Mouse (Mus musculus) forebrain, postnatal 0 days (tissue): ENCODE measurements at regions not wholly inside any gene's neighbourhood (a gene's known extent, or its start where the extent isn't known, plus 50 kb on each side); places are given as distances from the start of the nearest gene placed in this dataset.

ENCODE experiments used
- ATAC-seq: fragments of 200-750 bp; cut with Nextera tagmentation; 2 replicates; pipeline ENCODE4 v1.8.0; 2017; ENCODE audit warnings: mild to moderate bottlenecking, moderate library complexity
- DNase-seq: peaks from one replicate; pipeline ENCODE4 v3.0.0-alpha.2; 2015
- H3K27ac ChIP-seq: fragments of 300-500 bp; sonication (generic); 2 replicates; pipeline ENCODE4 v1.5.1; 2014; ENCODE audit warnings: low read depth, mild to moderate bottlenecking, antibody characterized with exemption, low read length, moderate library complexity, mixed read lengths
- H3K27me3 ChIP-seq: fragments of 300-500 bp; sonication (generic); 2 replicates; pipeline ENCODE4 v1.6.1; 2014; ENCODE audit warnings: mild to moderate bottlenecking, low read length, mixed read lengths; ENCODE audit not compliant: insufficient read depth
- H3K36me3 ChIP-seq: fragments of 300-500 bp; sonication (generic); 2 replicates; pipeline ENCODE4 v1.6.1; 2014; ENCODE audit warnings: mild to moderate bottlenecking, moderate library complexity; ENCODE audit not compliant: insufficient read depth
- H3K4me1 ChIP-seq: fragments of 300-500 bp; sonication (generic); 2 replicates; pipeline ENCODE4 v1.6.1; 2014; ENCODE audit warnings: antibody characterized with exemption; ENCODE audit not compliant: insufficient read depth
- H3K4me2 ChIP-seq: fragments of 300-500 bp; sonication (generic); 2 replicates; pipeline ENCODE4 v1.6.1; 2014; ENCODE audit warnings: low read depth, mild to moderate bottlenecking, moderate library complexity
- H3K4me3 ChIP-seq: fragments of 300-500 bp; sonication (generic); 2 replicates; pipeline ENCODE4 v1.5.1; 2014; ENCODE audit warnings: low read depth, low read length, mixed read lengths
- H3K9ac ChIP-seq: fragments of 300-500 bp; sonication (generic); 2 replicates; pipeline ENCODE4 v1.6.1; 2014; ENCODE audit warnings: mild to moderate bottlenecking
- H3K9me3 ChIP-seq: fragments of 300-500 bp; sonication (generic); 2 replicates; pipeline ENCODE4 v1.6.1; 2016; ENCODE audit warnings: low read length
- CTCF ChIP-seq: sonication (generic); IDR thresholded peaks from 2 replicates; pipeline ENCODE4 v1.5.1; 2016; ENCODE audit warnings: antibody characterized with exemption, control low read depth, low read depth
- WGBS: fragments of 180-500 bp; shearing (Covaris S2); extraction: QIAGEN DNeasy Blood & Tissue Kit; methylation state at CpG from one replicate; pipeline ENCODE4 v1.1.7; 2014; 5-methylcytosine and 5-hydroxymethylcytosine counted together

DNA sequence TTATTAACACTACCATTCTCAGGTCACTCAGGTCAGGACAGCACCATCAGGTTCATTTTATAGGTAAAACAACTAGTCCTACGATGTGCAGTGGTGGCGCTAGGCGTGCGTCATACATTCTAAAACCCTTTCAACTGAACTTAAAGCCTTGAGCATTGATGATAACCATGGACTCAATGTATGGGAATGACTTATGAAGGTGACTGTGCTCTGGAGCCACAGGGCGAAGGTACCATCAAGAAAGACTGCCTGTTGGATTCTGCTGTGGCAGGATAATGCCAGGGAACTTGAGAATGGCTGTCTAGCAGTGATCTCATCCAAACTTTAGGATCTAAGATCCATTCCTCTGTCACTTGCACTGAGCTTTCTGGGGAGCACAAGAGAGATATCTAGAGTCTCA, 184.7 kb downstream of the Fam43a start:
- ATAC-seq (no peak), DNase-seq (no peak)
- Histone ChIP-seq H3K9ac (no peak overlapping the region), H3K4me3 (no peak overlapping the region), H3K27ac (no peak overlapping the region), H3K4me2 (no peak overlapping the region), H3K27me3 (no peaks in the 10 kb centered on the region), H3K9me3 (no peaks in the 10 kb centered on the region), H3K4me1 (no peaks in the 10 kb centered on the region), H3K36me3 (no peaks in the 10 kb centered on the region)
- WGBS = 93% methylated on average over 5 of the region's 5 CpGs
- TF ChIP-seq CTCF = no peak

DNA sequence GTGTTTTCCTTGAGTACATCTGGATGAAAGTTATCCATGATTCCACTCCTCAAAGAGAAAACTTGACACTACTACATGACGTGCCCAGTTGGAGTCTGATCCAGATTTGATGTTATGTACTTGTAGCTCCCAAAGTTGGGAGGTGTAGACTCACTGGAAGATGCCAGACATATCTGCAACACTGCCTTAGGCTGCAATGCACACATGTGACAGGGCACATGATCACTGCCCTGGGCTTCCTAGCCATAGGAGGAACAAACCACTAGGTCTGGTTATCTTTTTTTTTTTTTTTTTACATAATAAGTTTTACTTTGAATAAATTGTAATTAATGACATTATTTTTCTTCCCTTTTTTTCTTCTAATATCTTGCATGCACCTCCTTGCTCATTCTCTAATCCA, 185.4 kb downstream of the Fam43a start:
- Histone ChIP-seq H3K9ac (no peak overlapping the region), H3K9me3 (no peaks in the 10 kb centered on the region), H3K4me1 (no peaks in the 10 kb centered on the region), H3K4me2 (no peak overlapping the region), H3K4me3 (no peak overlapping the region), H3K27ac (no peak overlapping the region), H3K36me3 (no peaks in the 10 kb centered on the region), H3K27me3 (no peaks in the 10 kb centered on the region)
- 88% methylated on average over 1 of the region's 1 CpGs for WGBS
- DNase-seq = no peak
- TF ChIP-seq CTCF = no peak
- ATAC-seq = no peak

DNA sequence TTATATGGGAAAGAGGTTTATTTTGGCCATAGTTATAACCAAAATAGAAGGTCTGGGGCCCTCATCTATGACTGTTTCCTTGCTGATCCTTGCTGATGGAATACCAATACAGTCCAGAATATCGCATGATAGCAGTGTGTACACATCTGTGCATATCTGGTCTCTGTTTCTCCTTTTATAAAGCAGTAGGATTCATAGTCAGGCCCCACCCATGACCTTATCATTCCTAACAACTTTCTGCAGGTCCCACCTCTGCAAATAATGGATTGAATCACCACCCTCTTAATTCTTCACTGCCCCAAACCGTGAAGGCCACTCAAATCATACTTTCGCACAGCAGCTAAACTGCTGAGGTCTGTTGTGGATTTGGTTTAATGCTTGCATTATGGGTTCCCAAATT, 186.5 kb downstream of the Fam43a start:
- no peak for ATAC-seq
- WGBS = 95% methylated on average over 3 of the region's 3 CpGs
- TF ChIP-seq CTCF = no peak

DNA sequence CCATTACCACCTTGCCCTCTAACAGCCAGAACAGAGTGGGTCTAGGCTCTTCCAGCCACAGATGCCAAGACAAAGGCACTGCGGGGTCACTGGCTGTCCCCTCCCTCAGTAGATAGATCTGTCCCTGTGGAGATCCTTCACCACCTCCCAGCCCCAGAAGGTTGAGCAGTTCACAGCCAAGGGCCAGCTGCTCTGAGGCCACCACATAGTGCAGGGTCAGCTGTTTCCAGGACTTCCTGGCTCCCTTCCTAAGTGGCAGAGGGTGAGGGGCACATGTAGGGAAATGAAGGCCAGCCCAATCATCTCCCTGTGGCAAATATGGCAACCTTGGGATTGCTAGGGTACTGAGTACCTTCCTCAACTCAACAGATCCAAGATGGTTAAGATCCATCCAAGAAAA, 187.8 kb downstream of the Fam43a start:
- H3K9ac ChIP-seq = no peak overlapping the region
- no peaks in the 10 kb centered on the region for H3K36me3 ChIP-seq
- WGBS = 81% methylated on average over 1 of the region's 1 CpGs
- 0 out of 2 replicates have a peak, but pooled peaks cover 3% of the 10 kb centered on the region for H3K4me1 ChIP-seq
- H3K4me3 ChIP-seq = no peak overlapping the region
- no peak overlapping the region for H3K27ac ChIP-seq
- no peak overlapping the region for H3K4me2 ChIP-seq
- ATAC-seq (no peak), DNase-seq (no peak)
- no peaks in the 10 kb centered on the region for H3K9me3 ChIP-seq
- TF ChIP-seq CTCF = no peak
- no peaks in the 10 kb centered on the region for H3K27me3 ChIP-seq

More for the DNA sequence above, 186.5 kb downstream of the Fam43a start:
- DNase-seq = no peak
- Histone ChIP-seq H3K4me2 (no peak overlapping the region), H3K9ac (no peak overlapping the region), H3K27me3 (no peaks in the 10 kb centered on the region), H3K4me1 (0 out of 2 replicates have a peak, but pooled peaks cover 3% of the 10 kb centered on the region), H3K9me3 (no peaks in the 10 kb centered on the region), H3K36me3 (no peaks in the 10 kb centered on the region), H3K27ac (no peak overlapping the region), H3K4me3 (no peak overlapping the region)

DNA sequence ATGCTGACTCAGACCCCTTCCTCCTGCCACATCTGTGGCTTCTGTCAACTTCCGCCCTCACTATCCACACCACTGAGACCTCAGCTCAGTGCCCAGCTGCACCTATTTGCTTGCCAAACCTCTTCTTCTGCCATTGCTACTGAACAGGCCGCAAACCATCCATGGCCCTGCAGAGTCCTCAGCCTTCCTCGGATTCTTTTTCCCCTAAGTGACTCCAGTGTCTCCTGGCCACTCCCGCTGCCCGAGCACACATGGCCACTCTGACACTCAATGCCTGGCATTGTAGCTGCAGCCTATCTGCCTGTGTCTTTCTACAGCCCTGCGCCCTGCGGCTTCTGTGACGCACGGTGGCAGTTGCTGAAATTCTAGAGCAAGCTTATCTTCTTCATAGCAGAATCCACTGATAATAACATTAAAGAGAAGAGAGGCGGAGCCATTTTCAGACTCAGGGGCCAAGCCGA, 188.8 kb downstream of the Fam43a start:
- no peak overlapping the region for H3K27ac ChIP-seq
- H3K9ac ChIP-seq = no peak overlapping the region
- H3K27me3 ChIP-seq = no peaks in the 10 kb centered on the region
- no peaks in the 10 kb centered on the region for H3K36me3 ChIP-seq
- no peak overlapping the region for H3K4me3 ChIP-seq
- TF ChIP-seq CTCF = no peak
- ATAC-seq = no peak
- H3K9me3 ChIP-seq = no peaks in the 10 kb centered on the region
- 84% methylated on average over 11 of the region's 11 CpGs for WGBS
- H3K4me1 ChIP-seq = peaks cover 7% of the 10 kb centered on the region; the same call in 1 of the 2 replicates
- H3K4me2 ChIP-seq = no peak overlapping the region
- DNase-seq = no peak

DNA sequence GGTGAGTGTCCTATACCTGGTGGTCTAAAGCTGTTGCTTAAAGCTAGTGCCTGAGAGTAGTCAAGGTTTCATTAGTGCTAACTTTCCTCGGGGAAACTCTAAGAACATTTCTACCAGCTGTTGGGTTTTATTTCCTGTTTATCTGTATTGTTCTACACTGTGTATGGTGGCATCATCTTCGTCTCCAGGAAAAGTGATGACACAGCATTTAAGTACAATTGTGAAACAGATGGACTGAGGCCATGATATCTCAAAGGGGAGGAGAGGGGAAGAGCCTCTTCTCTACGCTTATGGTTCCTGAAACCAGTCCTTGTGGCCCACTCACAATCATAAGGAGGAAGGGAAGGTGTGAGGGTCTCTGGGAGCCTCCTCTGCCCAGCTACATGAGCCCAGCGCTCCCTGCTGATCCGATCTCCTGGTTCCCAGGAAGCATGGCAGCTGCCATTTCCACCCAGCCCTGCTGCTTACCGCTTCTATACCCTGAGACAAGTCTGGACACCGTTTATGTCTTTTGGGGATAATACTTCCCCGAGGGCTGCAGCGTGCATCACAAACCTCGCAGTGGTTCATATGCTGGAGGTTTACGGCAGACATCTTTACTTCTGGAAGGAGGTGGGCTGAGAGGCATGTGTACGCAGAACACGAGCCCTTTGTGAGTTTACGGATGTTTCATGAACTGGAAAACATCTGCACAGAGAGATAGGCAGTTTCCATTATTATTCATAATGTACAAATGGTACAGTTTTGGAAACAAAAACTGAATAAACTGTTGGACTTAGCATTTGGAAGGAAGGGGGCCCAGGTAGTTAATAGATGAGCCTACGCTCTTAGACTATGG, 189.6 kb downstream of the Fam43a start:
- no peak for DNase-seq
- WGBS = 88% methylated on average over 15 of the region's 15 CpGs
- peaks cover 12% of the 10 kb centered on the region; the same call in 1 of the 2 replicates for H3K4me1 ChIP-seq
- H3K27me3 ChIP-seq = no peaks in the 10 kb centered on the region
- H3K9ac ChIP-seq = no peak overlapping the region
- no peak overlapping the region for H3K4me3 ChIP-seq
- TF ChIP-seq CTCF = no peak
- no peaks in the 10 kb centered on the region for H3K36me3 ChIP-seq
- no peaks in the 10 kb centered on the region for H3K9me3 ChIP-seq
- no peak overlapping the region for H3K27ac ChIP-seq
- ATAC-seq = no peak
- no peak overlapping the region for H3K4me2 ChIP-seq

DNA sequence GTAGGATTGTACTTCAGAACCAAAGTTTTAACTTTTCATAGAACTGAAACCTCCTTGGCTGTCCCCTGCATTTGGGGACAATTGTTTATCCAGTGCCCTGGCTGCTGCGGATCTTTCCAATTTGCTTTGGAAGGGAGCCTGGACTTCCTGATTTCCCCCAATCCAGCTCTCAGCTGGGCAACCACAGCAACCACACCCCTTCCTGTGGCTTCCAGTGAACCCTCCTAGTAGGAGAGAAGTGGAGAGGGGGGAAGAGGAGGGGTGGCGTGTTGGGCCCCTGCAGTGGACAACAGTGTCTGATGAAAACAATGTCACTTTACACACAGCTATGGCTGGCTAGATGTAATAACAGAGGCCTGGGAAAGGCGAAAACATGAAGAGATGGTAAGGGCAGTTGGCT, 190.5 kb downstream of the Fam43a start:
- Histone ChIP-seq H3K4me2 (no peak overlapping the region), H3K27ac (0 out of 2 replicates have a peak overlapping the region, but pooled peaks have one; percentile 9), H3K27me3 (no peaks in the 10 kb centered on the region), H3K4me1 (peaks cover 12% of the 10 kb centered on the region; the same call in 1 of the 2 replicates), H3K4me3 (no peak overlapping the region), H3K36me3 (no peaks in the 10 kb centered on the region), H3K9me3 (no peaks in the 10 kb centered on the region), H3K9ac (no peak overlapping the region)
- TF ChIP-seq CTCF = no peak
- DNase-seq = no peak
- ATAC-seq = peak; percentile 67
- WGBS = 37% methylated on average over 3 of the region's 3 CpGs
